Mouse (Mus musculus) naive thymus-derived CD4-positive, alpha-beta T cell, adult 5 months (primary cell): ENCODE data around the gene Aagab. TPM values are rescaled to one million over a fixed set of nuclear protein-coding genes. Genes with fewer than 3 reads are reported as not detected.

Experiments used
- polyA plus RNA-seq: library from polyadenylated mRNA; unstranded; fragments of 100-300 nt; shearing (Covaris generic); gene quantifications from one replicate; pipeline ENCODE4 v1.2.1, GENCODE M21; 2017

Gene Aagab
- 39.6 TPM for polyA plus RNA-seq

DNA sequence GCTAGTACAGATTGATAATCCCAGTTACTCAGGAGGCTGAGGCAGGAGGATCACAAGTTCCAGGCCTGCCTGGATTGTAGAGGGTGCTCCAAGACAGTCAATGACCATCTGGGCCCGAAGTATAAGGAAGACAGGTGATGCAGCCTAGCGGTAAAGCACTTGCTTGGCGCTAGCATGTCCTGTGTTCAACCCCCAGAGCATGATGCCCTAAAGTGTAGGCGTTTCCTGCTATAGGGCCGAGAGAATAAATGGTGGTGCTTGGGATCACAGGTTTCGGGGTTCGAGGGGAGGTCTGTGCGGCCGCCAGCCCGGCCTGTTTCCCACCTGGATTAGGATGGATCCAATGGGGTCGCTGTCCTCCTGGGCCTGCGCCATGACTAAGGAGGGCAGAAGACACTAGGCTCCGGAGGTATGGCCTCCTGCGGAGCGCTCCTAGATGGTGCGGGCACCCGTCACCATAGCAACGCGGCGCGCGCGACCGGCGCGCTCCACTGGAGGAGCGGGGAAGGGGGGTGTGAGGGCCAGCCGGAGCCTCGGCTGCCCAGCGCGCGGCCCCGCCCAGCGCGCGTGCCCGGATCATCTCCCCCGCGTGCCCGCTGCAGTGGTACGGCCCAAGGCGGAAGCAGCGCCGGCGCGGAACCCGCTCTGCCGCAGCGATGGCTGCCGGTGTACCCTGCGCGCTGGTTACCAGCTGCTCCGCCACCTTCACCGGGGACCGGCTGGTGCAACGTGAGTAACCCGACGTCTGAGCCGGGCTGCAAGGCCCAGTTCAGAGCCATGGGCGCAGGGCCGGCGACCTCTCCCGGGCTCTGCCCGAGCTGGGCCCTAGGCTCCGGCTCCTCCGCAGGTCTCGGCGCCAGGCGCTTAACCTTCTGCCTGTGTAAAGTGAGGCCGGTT lies at the start of gene Aagab, which contains the start of gene Iqch:
TSS of gene Aagab (plus strand) at position 618 of the 897 bp plus-strand sequence.
TSS of gene Iqch (minus strand) at position 451 of the 897 bp plus-strand sequence.

Other genes starting within 250 kb of the Aagab start
- 37.3 TPM for gene Map2k5, start 224.8 kb upstream of the Aagab start, polyA plus RNA-seq
- 49.9 TPM for gene 2300009A05Rik, start 203.4 kb upstream of the Aagab start, polyA plus RNA-seq
- gene Iqch, start 167 bp upstream of the Aagab start, polyA plus RNA-seq = not detected
- 34.9 TPM for gene Smad3, start 155.3 kb downstream of the Aagab start, polyA plus RNA-seq